In the genomic region with DNA sequence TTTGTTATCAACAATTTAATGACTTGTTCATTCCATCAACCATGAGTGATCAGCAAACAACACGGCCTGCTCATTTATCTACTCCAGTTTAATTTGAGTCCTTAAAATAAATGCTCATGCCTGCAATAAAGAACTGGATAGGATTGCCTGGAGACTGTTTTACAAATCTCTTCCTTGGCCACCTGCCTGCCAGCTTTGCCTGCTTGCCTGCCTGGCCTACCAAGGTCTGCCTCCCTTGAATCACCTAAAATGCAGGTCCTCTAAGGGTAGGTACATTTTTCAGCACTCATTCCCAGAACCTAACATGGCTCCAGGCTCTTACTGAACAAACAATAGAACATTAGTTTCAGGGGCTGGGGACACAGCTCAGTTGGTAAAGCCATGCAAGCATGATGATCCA, we compare ENCODE assay signal across 14 mouse cellular contexts.
"Had no signal": no experiment of that assay in that cellular context is flagged by ENCODE, and none has a peak within 500 bp of the region (broad histone marks: within the 10 kb centered on the region; RNA-seq: fewer than 3 reads in every experiment).

No protein-coding gene starts in this region.

- H3K36me3 ChIP-seq: intestine, embryonic 15.5 days; limb, embryonic 10.5 days; liver, embryonic 13.5 days; lung, embryonic 15.5 days; midbrain, embryonic 13.5 days; stomach, embryonic 15.5 days had no signal

- ATAC-seq: intestine, embryonic 15.5 days; liver, postnatal 0 days; midbrain, embryonic 13.5 days had no signal

- H3K9ac ChIP-seq: intestine, embryonic 15.5 days; liver, embryonic 13.5 days; liver, postnatal 0 days; lung, embryonic 15.5 days; midbrain, embryonic 13.5 days; stomach, embryonic 15.5 days had no signal

- H3K27me3 ChIP-seq: intestine, embryonic 15.5 days; liver, embryonic 13.5 days; lung, embryonic 15.5 days; midbrain, embryonic 13.5 days; stomach, embryonic 15.5 days had no signal

- H3K4me2 ChIP-seq: intestine, embryonic 15.5 days; liver, embryonic 13.5 days; lung, embryonic 15.5 days; midbrain, embryonic 13.5 days; stomach, embryonic 15.5 days had no signal

- H3K9me3 ChIP-seq: intestine, embryonic 15.5 days; limb, embryonic 10.5 days; liver, embryonic 13.5 days; lung, embryonic 15.5 days; midbrain, embryonic 13.5 days; stomach, embryonic 15.5 days had no signal

- H3K4me3 ChIP-seq: intestine, embryonic 15.5 days; left cerebral cortex, adult 2 months; limb, embryonic 10.5 days; liver, embryonic 13.5 days; lung, embryonic 15.5 days; midbrain, embryonic 13.5 days; stomach, embryonic 15.5 days had no signal

- H3K27ac ChIP-seq: intestine, embryonic 15.5 days; left cerebral cortex, adult 2 months; limb, embryonic 10.5 days; liver, embryonic 13.5 days; lung, embryonic 15.5 days; midbrain, embryonic 13.5 days; stomach, embryonic 15.5 days had no signal

- DNase-seq: kidney, adult 9 months; kidney, postnatal 10 days; liver, embryonic 13.5 days; liver, postnatal 0 days; lung, postnatal 36 days; retina, postnatal 1 day; right cerebral cortex, postnatal 4 days; thymus, postnatal 36 days had no signal
